In the genomic region with DNA sequence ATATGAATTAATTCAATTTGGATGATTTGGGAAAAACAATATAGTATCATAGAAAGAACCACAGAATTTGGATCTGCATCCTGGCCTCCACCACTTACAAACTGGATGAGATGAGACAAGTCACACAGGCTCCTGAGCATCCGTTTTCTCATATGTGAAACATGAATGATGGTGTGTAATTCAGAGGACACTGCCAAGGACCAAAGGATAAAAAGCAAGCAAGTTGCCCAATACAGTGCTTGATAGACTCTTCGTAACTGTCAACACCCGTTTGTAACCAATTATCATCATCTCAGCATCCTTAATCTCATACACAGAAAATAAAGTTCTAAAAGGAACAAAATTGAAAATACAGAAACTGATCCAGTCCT, we compare ENCODE assay signal across 18 mouse cellular contexts.
"Had no signal": no experiment of that assay in that cellular context is flagged by ENCODE, and none has a peak within 500 bp of the region (broad histone marks: within the 10 kb centered on the region; RNA-seq: fewer than 3 reads in every experiment).

No protein-coding gene starts in this region.

- DNase-seq: lung, adult 18-20 months; lung, embryonic 14.5 days; lung, postnatal 10 days; lung, postnatal 4 days; midbrain, embryonic 14.5 days; retina, postnatal 1 day; right cerebral cortex, adult 18-20 months; right cerebral cortex, postnatal 25 days; spleen, adult 18-20 months; thymus, adult 18-20 months; thymus, postnatal 14 days; thymus, postnatal 36 days had no signal

- H3K4me2 ChIP-seq: lung, embryonic 14.5 days; midbrain, embryonic 12.5 days; neural tube, embryonic 13.5 days; neural tube, embryonic 15.5 days had no signal

- H3K4me1 ChIP-seq: neural tube, embryonic 13.5 days; neural tube, embryonic 15.5 days had no signal

- H3K27ac ChIP-seq: midbrain, embryonic 10.5 days; midbrain, embryonic 12.5 days; neural tube, embryonic 13.5 days; neural tube, embryonic 15.5 days had no signal

- H3K9ac ChIP-seq: lung, embryonic 14.5 days; midbrain, embryonic 12.5 days; neural tube, embryonic 13.5 days; neural tube, embryonic 15.5 days had no signal

- H3K9me3 ChIP-seq: midbrain, embryonic 10.5 days; midbrain, embryonic 12.5 days; neural tube, embryonic 13.5 days; neural tube, embryonic 15.5 days had no signal

- ATAC-seq: midbrain, embryonic 16.5 days had no signal

- H3K27me3 ChIP-seq: midbrain, embryonic 12.5 days; neural tube, embryonic 13.5 days; neural tube, embryonic 15.5 days had no signal

- H3K4me3 ChIP-seq: midbrain, embryonic 10.5 days; midbrain, embryonic 12.5 days; myocyte; neural tube, embryonic 13.5 days; neural tube, embryonic 15.5 days had no signal

- H3K36me3 ChIP-seq: midbrain, embryonic 10.5 days; midbrain, embryonic 12.5 days; neural tube, embryonic 13.5 days; neural tube, embryonic 15.5 days had no signal
